Mouse (Mus musculus) heart, adult 11 months (tissue): ENCODE measurements around the gene Idh3b.

ENCODE experiments used
- DNase-seq: peaks from one replicate; pipeline ENCODE4 v3.0.0; 2022

Idh3b gene

DNA sequence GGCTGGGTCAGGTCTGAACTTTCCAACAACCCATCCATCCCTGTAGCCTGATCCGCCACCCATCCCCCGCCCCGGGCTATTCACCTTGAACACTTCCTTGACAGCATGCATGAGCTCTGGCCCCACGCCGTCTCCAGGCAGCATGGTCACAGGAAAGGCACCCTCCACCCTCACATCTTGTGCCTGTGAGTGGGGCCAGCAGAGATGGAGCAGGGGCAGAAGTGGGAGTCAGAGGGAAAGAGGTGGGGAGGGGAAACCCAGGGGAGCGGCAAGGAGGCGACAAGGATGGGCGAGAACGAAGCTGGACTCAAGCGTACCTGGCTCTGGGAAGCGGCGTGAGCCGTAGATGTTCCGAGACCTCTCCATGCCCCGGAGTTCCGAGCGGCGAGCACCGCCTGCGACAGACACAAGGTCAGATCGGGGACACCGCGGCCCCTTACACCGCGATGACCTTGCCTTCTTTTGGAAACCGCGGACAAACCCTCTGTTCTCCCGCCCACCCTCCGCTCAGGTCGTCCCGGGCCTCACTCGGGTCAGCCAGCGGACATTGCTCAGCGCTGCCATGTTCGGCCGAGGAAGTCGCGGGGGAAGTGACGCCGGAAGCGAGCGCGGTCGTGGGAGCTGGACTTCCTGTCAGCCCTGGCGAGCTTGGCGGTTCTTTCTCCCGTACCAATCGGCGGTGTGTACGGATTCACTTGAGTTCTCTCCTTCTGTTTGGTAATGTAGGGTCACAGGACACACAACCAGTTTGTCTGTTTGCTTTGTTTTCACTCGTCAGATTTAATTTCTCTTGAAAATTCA lies at the start of gene Idh3b:
TSS of gene Idh3b (minus strand) at position 694 of the 801 bp plus-strand sequence.
- peak; percentile 99 for DNase-seq

DNA sequence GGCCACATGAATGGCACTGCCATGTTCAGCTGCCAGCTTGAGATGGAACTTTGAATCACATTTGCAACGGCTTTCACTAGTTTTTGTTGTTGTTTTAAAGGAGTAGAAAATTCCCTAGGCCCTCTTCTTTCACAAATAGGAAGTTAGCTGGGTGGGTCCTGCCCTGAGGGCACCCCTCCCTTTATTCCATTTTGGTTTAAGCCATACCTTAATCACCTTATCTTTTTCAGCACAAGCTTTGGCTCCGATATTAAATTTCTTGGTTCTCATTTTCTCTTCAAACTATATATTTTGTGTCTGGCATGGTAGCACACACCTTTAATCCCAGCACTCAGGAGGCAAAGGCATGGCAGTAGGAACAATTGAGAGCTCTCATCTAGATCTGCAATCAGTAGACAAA lies 45.2 kb upstream of the Idh3b start:
- peak; percentile 39 for DNase-seq

- DNase-seq, result peak; percentile 3
Observed at GRCm38 (mm10) chr2:130327057-130327456, 42.7 kb upstream of the Idh3b start.

DNA sequence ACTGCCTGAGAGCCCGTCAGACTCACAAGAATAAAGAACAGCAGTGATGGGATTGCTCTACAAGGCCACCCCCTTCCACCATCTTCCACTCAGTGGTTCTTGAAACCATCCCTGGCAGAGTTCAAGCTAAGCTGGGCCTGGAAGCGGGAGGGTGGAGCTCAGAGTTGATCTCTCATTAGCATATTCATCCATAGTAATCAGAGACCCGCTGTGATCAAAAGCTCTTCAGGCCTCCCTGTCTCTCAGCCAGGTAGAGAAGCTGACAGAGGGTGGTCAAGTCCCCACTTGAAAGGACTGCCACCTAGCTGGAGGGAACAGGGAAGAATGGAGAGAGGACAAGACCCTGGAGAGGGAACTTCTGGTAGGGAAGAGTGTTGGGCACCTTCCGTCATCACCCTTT lies 18.7 kb upstream of the Idh3b start:
- DNase-seq, result no peak

- peak; percentile 83 for DNase-seq
Observed at GRCm38 (mm10) chr2:130297580-130297979, 13.2 kb upstream of the Idh3b start.

DNA sequence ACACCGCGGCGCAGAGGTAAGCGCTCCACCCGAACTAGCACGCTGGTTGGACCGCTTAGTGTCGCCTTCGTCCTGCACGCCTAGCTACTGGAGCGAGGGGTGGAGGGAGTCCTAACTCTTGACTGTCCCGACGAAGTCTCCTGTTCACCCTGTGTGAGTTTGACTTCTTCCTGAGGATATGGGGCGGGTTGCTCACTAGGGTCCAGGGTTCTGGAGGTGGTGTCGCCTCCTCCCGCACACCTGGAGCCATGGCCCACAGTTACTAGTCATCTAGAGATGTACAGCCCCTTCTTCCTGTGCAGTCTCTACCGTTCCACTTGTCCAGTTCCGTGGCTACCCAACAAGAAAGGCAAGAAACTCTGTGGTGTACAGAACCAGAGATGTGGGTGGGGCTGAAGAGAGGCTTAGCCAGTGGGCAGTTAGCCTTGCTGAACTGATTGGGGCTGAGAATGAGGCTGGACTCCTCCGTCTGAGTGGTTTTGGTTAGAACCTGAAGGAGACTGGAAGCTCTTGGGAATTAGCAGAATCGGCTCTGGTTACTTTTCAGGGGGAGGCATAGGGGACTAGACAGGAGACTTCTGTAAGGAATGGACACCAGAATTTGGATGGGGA lies 11.9 kb upstream of the Idh3b start:
- peak; percentile 89 for DNase-seq

GRCm38 (mm10) chr2:130295331-130296133 lies 11.2 kb upstream of the Idh3b start:
- peak; percentile 96 for DNase-seq

- DNase-seq, result peak; percentile 97
Observed at GRCm38 (mm10) chr2:130294936-130295277, 10.6 kb upstream of the Idh3b start, which contains the start of gene Ebf4. Gene Ebf4 (plus strand): TSS chr2:130295169.

DNA sequence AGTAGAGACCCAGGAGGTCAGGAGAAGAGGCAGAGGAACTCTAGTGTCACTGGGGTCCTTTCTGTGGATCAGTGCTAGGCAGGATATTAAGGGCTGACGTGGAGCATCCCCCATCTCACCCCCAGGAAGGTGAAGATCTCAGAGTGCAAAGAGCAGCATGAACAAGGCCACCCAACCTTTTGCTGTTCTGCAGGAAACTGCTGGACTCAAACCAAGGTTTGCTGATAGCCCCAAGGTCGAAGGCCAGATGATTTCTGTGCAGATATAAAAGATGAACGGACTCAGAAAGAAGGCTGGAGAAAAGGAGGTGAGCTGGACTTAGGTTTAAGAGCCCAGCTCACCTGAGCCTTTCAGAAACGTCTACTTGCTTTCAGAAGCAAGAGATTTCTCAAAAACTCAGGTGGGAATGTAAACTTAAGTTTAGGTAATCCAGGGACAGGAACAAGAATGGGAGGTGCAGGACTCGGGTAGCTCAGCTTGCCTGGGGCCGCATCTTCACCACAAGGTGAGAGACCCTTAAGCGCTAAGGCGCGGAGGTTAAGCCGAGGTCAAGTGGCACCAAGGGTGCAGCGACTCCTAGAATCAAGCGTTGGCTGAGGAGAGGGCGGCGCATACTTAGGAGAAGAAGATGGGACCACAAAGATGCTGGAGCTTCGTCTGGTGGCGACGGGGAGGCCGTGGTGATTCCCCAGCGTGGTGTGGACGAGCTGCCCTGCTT lies 10.0 kb upstream of the Idh3b start:
- DNase-seq, result peak; percentile 90

GRCm38 (mm10) chr2:130293486-130293885 lies 9.1 kb upstream of the Idh3b start:
- peak; percentile 95 for DNase-seq

DNA sequence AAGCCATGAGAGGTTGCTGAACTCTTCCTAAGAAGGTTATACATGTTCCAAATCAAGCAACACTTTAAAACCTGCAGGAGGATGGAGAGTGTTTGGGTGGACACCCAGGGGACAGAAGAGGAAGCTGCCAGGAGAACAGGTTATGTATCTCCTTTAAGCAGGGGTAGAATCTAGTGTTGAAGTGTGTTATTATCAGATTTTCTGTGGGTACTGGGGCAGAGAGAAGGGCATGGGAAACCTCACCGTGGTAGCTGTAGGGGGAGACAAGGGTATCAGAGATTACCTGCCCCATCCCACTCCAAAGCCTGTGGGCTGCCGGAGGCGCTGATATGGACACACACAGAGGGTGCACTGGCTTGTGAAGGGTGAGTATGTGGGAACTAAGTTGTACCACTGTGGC lies 8.7 kb upstream of the Idh3b start:
- DNase-seq, result no peak

- peak; percentile 93 for DNase-seq
Observed at GRCm38 (mm10) chr2:130291434-130291833, 7.1 kb upstream of the Idh3b start.

GRCm38 (mm10) chr2:130289086-130289485 lies 4.7 kb upstream of the Idh3b start:
- DNase-seq, result no peak

DNA sequence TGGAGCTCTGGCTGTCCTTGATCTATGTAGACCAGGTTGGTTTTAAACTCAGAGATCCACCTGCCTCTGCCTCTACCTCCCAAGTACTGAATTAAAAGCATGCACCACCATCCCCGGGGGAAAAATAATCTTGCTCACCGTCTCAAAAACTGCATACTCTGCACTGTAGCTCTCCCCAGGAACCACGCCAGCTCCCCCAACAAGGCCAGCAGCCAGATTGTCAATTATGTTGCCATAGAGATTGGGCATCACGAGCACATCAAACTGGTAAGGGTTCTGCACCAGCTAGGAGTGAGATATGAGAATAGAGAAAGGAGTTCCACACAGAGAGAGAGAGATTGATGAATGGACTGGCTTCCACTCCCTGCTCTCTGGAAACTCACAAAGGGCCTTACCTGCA lies 3.5 kb downstream of the Idh3b start:
- DNase-seq, result no peak

DNA sequence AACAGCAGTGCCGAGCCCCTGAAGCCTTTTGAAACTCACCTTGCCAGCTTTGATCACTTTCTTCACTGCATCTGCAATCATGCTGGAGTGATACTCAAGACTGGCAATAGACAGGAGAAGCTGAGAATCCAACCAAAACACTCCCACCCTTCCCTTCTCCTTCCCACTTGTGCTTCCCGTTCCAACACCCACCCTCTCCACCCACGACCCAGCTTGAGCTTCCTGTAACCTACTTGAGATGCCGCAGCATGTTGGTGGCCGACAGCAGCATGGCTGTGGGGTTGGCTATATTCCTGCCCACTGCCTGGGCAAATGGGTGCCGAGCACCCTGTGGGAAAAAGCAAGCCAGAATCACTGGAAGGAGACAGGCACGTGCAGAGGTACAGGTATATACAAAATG lies 4.1 kb downstream of the Idh3b start:
- DNase-seq, result no peak

GRCm38 (mm10) chr2:130279600-130280091 lies 4.7 kb downstream of the Idh3b start:
- no peak for DNase-seq

- DNase-seq, result peak; percentile 90
Observed at GRCm38 (mm10) chr2:130275649-130276048, 8.7 kb downstream of the Idh3b start.

- DNase-seq, result no peak
Observed at GRCm38 (mm10) chr2:130274862-130275261, 9.5 kb downstream of the Idh3b start.

DNA sequence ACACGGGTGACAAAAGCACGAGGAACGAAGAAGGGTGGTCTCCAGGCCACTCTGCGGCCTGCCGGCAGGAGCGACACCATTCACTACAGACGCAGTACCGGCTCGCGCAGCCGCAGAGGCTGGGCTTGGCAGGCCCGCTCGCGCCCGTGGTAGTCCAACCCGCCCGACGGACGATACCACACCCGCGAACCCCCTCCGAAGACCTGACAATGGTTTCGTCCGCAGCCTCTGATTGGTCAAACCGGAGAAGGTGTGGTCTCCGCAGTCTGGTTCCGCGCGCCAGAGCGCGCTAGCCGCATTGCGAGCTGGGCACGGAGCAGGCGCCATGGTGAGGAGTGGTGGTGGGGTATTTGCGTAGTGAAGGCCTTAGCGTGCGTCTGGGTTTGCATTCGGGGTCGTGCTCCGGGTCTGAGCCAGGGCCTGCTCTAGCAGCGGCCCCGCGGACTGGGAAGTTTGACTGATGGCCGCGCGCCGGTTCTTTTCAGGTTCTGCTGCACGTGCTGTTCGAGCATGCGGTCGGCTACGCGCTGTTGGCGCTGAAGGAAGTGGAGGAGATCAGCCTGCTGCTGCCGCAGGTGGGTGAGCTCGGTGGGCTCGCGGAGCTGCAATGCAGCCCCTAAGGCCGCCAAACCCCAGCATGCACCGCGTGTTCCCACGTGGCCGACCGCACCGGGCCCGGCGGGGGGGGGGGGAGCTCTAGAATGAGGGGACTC lies 10.0 kb downstream of the Idh3b start, which contains the start of gene Nop56:
TSS of gene Nop56 (plus strand) at position 282 of the 713 bp plus-strand sequence.
- DNase-seq, result peak; percentile 100

DNA sequence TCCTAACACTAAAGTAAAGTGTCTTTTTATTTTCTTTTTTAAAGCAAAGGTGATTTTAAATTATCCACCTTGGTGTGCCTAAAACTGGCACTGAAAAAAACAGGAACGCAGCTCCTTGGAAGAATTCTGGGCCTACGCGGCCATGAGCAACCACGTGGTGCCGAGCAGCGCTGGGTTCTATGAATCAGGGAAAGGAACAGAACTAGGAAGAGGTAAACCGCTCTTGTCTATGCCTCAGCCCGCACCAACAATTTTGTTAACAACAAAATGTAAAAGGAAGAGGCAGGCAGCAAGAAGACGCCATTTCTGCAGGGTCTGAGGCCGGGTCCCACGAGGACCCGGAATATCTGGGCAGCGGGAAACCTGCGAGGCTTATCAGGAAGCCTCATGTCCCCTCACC lies 10.6 kb downstream of the Idh3b start:
- no peak for DNase-seq

GRCm38 (mm10) chr2:130268074-130268473 lies 16.3 kb downstream of the Idh3b start:
- peak; percentile 56 for DNase-seq

DNA sequence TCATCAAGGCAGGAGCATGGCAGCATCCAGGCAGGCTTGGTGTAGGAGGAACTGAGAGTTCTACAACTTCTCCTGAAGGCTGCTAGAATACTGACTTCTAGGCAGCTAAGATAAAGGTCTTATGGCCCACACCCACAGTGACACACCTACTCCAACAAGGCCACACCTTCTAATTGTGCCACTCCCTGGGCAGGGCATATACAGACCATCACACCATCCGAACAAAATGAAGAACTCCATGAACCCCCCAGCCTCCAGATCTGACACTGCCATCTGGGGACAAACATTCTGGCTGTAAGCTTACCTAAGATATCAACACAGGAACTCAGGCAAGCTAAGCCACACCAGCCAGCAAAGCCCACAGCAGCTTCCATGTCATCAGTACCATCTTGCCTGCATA lies 18.8 kb downstream of the Idh3b start:
- DNase-seq, result peak; percentile 49
